Mouse (Mus musculus): ENCODE data around the gene Kctd19.

Gene Kctd19

DNA sequence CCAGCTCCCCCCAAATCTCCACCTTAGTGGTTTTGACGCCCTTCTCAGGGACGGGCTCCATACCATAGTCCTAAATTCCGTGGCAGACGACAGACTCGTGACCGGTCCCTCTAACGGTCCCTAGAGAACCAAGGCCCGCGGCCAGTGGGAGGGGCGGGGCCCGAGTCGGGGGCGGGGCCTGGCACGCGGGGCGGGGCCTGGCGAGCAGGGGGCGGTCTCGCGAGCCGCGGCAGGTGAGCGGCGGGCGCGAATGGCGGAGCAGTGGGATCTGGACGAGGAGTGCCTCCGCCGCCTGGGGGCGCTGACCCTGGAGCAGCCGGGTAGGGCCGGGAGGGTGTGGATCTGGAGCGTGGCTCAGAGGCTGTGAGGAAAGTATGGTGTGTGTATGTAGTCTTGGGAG, at the start of gene Kctd19, which contains the start of gene Lrrc36:
Gene Kctd19, minus strand, starts transcription at position 112 of the 400 bp plus-strand sequence.
Gene Lrrc36, plus strand, starts transcription at position 181 of the 400 bp plus-strand sequence.
- DNase-seq (ENCODE audit: low spot score), result peak; percentile 83

DNA sequence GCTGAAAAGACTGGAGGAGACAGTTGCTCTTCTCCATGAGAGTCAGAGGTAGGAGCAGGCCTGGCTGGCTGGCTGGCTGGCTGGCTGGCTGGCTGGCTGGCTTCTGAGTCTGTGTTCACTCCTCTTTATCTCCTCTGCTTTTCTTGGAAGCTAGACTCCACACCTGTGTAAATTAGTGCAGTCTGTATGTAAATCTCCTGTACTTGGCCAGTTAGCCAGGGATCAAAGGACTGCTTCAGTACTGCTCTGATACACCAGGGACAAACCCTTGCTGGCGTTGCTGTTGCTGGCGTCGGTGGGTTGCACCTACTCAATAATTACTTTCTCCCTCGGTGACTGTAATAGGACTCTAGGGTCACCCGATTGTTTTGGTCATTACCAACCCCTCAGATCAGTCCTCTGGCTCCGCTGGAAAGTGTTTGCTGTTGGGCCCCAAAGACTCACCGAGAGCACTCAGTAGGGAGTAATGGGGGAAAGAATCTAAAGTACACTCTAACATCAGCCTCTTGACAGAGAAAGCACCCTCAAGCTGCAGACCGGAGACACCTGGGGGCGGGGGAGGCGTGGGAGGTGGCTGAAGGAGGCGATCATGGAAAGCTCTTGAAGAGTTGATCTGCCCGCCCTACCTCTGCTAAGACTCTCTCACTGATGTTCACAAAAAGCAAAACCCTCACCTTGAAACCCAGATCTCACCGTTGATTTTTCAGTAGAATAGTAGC, 47.9 kb upstream of the Kctd19 start:
- no peak for DNase-seq (ENCODE audit: low spot score)

DNA sequence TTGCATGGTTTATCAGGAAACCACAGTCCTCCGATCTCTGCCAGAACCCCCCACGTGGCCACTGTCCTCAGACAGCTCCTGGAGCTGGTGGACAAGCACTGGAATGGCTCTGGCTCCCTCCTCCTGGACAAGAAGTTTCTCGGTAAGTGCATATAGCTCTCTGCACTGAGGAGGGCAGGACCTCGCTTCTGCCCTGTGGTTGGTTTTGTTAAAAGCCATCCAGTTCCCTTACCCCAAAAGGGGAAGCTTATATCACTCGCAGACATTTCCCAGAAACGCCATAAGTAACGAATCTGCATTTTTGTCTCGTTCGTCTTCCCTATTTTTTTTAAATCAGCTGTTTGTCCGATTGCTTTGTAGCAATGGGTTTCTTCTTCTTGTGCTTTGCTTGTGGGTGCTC, 41.9 kb upstream of the Kctd19 start:
- no peak for DNase-seq (ENCODE audit: low spot score)

DNA sequence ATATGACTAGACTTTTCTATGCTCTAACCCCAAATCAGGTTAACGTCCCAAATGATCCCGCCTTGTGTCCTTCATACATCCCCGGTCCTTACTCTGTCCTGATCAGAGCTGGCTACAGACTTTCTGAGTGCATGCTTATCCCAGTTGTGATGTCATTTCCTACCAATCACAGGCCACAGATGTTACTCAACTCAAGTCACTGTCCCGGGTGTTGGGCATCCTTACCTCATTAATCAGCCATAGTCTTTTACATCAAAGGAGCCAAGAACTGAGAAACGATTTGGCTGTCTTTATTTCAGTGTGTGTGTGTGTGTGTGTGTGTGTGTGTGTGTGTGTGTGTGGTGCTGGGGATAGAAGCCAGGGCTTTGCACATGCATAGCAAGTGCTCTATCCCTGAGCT, 40.8 kb upstream of the Kctd19 start:
- no peak for DNase-seq (ENCODE audit: low spot score)

DNA sequence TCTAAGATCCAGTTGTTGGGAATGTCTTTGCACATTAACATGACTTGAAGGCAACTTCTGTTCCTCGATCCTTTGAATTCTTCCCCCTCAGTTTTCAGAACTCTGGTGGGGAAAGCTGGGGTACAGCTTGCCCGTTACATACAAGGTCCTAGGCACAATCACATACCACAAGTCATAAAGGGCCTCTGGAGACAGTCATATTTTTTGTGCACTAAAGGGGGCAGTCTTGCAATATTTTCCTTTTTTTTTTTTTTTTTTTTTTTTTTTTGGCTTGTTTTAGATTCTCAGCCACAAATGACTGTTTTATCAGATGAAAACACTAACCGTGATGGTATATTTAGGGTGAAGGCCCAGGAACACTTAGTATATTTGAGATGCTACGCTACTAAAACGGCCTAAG, 40.0 kb upstream of the Kctd19 start:
- DNase-seq (ENCODE audit: low spot score), result no peak

DNA sequence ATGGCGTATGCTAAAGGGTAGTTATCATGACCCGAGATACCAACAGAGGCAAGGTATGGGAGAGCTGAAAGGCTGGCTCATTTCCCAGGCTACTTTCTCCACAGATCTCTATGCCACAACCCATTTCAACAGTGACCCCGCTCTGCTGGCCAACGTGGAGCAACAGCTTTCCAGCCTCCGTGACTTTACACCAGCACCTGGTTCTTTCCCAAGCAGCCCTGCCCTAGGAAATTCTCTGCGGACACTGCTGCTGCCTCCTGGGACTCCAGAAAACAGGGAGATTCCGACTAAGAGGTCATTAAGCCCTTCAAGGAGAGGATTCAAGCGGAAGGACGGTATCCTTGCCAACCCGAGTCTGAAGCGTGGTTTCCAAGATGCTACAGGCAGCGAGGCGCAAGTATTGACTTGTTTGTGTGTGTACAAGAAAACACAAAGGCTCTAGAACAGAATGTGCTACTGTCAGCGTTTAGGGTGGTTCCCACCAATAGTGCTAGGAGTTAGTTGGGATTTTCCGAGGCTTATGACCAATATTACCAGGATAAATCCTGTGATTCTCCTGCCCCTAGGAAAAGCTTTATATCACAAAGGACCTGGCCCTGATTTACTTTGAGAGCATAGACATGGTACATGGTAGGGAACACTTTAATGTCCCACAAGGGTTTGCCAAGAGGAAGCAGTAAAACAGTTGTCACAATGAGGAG, 38.8 kb upstream of the Kctd19 start:
- no peak for DNase-seq (ENCODE audit: low spot score)

DNA sequence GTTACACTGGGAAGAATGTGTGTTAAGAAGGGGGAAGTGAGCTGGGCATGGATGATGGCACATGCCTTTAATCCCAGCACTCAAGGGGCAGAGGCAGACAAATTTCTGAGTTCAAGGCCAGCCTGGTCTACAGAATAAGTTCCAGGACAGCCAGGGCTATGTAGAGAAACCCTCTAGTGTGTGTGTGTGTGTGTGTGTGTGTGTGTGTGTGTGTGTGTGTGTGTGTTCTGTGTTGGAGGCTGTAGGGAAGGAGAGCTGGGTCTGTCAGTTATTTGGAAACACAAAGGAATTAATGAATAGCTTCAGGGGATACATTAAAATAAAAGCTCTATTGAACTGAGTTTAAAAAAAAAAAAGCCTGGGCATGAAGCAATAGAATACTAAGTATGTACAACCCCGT, 37.7 kb upstream of the Kctd19 start:
- DNase-seq (ENCODE audit: low spot score), result no peak

DNA sequence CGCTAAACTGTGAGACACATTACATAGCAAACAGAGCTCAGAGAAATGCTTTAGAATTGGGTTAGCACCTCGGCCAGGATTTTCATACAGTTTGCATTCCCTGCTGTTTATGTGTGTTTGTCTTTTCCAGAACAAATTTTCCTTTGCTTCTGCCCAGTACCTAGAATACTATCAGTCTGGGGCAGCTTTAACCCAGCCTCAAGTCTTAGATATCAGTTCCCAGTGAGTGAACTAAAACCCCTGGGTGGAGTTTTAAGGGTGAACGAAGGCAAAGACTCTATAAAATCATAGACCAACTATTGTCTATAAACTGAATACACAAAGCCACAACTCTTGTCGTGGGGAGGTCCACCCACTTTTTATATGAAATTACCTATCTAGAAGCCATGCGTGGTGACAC, 35.3 kb upstream of the Kctd19 start:
- DNase-seq (ENCODE audit: low spot score), result no peak

DNA sequence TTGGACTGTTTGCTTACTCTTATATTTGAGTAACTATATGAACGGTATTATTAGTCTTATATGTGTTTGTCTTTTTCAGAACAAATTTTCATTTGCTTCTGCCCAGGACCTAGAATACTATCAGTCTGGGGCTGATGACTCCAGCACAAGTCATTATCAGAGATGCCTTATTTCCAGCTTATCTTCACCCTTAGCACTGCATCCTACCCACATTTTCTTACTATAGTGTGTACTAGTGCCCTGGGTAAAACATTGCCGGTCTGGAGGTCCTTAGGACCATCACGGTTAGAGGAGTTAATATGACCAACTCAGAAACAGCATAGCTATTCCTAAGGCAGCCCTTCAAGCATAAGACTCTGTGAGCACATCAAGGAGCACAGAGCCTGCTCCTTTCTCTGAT, 34.9 kb upstream of the Kctd19 start:
- DNase-seq (ENCODE audit: low spot score), result no peak

DNA sequence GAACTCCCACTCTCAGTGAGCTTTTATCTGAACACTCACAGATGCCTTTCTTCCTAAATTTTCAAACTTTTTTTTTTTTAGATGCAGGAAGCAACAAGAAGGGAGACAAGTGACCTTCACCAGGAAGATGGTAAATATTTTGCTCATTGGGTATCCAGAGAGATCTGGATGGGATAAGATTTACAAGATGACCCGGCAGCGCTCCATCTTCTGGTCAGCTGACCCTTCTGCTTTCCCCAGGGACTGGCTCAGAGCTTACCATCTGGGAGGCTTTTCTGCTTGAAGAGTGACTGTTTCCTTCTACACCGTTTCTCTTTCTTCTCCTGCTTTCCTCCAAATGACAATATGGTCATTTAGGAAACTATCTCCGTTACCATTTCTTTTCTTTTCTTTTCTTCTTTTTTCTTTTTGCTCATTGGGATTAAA, 32.8 kb upstream of the Kctd19 start:
- no peak for DNase-seq (ENCODE audit: low spot score)

DNA sequence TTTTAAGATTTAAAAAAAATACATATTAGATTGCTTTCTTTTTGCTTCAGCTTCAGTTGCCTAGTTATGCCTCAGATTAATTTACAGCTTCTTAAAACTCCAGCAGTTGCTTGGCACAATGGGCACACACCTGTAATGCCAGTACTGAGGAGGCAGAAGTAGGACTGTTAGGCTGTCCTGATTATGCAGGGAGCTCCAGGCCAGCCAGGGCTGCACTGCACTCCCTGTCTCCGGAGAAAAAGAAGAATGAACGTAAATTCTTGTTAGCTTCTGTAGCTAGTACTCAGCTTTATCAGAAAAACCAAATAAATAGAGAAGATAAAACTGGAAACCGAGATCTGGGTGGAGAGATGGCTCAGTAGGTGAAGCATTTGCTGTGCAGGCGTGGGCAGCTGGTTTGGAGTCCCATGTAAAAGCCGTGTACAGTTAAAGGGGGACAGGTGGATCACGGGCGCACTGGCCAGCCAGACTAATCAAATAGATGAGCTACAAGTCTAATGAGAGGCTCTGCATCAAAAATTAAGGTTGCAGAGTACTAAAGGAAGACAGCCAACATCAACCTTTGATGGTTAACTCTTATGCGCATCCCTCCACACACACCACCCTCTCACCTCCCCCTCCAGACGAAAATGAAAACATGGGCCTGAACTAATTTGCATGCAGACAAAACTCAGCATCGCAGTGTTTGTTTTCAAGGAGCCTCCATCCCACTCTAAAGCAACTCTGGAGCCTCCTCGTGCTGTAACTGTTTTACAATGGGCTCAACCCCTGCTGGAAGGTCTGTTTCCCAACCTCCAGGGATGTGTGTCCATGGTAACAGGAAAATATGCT, 32.2 kb upstream of the Kctd19 start:
- no peak for DNase-seq (ENCODE audit: low spot score)

DNA sequence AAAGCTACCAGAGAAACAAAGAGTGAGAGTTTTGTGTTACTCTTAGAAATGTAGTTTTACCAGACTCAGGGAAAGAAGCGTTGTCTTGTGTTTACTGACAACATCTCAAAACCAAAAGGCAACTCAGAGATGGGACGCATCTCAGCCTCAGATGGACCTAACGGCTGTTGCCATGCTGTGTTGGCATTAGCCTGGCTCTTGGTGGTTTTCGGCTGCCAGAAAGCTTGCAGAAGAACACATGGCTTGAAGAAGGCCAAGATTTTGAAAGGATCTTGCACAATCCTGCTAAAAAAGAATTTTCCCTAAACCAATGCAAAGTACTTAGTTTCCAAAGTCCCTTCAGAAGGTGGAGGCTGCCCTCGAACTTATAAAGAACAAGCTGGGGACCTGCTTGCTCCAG, 29.4 kb upstream of the Kctd19 start:
- DNase-seq (ENCODE audit: low spot score), result no peak

DNA sequence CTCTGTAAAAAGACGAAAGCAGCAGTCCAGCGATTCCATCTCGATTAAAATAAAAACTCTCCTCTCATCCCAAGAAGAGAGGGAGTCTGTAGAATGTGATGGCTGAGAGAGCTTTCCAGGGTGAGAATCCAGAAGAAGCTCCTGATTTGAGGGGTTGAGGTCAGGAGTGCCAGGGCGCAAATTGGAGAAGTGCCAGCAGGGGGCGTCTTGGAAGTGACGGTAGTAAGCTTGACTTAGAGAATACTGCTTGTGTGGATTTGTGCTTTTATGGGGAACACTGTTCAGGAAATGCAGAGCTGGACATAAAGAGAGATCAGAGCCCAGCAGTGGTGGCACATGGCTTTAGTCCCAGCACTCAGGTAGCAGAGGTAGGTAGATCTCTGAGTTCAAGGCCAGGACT, 28.1 kb upstream of the Kctd19 start:
- peak; percentile 78 for DNase-seq (ENCODE audit: low spot score)

DNA sequence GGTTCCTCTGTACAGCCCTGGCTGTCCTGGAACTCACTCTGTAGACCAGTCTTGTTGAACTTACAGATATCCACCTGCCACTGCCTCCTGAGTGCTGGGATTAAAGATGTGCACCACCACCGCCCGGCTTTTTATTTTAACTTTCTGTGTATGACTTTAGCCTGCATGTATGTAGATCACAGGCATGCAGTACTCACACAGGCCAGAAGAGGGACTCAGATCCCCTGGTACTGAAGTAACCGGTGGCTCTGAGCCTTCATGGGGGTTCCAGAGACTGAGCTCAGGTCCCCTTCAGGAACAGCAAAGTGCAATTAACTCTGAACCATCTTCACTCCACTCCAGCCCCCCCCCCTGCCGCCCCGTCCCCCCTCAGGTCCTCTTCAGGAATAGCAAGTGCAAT, 25.6 kb upstream of the Kctd19 start:
- peak; percentile 71 for DNase-seq (ENCODE audit: low spot score)

DNA sequence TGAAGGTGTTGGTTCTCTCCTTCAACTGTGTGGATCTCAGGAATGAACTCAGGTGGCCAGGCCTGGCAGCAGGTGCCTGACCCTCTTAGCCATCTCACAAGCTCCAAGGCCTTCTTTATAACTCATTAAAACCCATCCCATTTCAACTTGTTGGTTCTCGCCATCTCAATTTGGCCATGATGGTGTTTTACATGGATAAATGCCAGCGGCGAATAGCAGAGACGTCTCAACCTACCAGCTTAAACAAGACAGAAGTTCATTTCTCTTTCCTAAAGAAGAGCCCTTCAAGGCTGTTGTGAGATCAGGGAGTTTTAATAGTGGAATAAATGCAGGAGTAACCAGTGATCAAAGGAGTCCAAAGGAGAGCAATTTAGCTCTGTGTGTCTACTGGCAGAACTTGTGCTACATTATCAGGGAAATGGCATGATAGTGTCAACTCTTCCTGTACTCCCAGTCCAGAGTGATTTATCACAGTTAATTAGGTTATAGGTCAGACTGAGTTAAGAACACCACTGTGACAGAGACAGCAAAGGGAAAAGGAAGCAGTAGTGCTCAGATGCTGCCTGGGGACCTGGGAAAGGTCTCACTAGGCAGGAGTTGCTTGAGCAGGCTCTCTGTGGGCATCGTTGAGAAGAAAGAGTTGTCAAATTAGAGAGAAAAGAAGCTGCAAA, 23.9 kb upstream of the Kctd19 start:
- no peak for DNase-seq (ENCODE audit: low spot score)

DNA sequence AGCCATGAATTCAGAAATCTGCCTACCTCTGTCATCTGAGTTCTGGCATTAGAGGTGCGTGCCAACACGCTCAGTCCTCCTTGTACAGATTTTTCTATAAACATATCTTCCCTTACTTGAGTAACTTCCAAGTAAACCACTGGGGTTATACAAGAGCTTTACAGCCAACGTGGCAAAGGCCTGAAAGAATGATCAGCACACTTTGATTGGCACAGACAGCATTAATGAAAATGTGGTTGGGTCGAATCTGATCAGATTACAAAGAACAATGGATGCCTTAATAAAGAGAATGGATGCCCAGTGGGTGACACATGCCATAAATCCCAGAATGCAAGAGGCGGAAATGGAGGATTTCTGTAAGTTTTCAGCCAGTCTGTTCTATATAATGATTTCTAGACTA, 22.9 kb upstream of the Kctd19 start:
- no peak for DNase-seq (ENCODE audit: low spot score)

DNA sequence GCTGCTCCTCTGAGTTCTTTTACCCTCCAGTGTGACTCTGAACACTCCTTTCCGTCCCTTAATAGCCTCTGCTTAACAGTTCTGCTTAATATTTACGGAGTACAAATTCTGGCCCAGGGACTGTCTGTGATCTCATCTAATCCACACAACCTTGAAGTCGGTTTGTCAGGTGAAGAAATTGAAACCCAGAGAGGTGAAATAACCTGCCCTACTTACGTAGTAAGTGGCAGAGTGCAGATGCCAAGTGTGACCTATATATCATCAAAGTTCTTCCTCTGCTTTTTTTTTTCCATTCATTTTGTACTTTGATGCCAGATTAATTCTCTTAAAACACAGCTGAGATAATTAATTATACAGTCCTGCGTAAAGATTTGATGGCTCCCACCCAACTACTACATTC, 20.8 kb upstream of the Kctd19 start:
- DNase-seq (ENCODE audit: low spot score), result no peak

DNA sequence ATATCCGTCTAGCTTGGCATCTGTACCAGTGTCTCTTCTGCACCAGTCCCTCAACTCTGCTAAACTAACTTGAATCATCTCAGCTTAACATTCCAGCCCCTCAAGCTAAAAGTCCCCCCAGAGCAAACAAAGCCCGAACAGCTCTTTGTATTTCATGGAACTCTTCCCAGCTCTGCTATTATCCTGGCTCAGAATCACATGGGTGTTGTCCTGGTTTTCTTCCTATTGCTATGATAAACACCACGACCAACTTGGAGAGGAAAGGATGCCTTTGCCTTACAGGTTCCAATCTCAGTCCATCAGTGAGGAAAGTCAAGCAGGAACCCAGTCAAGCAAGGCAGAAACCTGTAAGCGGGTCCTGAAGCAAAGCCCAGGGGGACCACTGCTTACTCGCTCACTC, 20.2 kb upstream of the Kctd19 start:
- no peak for DNase-seq (ENCODE audit: low spot score)

DNA sequence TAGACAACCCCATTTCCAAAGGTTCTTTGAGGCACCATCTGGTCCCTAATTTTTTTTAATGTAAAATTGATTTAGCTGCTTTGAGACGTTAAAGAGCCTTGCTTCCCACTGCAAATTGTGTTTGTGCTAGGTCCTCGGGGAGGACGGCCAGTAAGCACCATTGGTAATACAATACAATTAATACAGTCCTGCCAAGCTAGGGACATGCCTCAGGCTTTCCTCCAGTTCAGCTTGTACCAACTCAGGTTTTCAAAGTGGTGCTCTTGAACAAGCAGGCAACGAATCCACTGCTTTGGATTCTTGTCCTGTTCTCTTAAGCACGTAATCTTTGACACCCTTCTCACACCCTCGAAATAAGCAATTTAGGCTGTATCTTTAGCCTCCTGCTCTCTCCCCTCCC, 19.7 kb upstream of the Kctd19 start:
- no peak for DNase-seq (ENCODE audit: low spot score)

DNA sequence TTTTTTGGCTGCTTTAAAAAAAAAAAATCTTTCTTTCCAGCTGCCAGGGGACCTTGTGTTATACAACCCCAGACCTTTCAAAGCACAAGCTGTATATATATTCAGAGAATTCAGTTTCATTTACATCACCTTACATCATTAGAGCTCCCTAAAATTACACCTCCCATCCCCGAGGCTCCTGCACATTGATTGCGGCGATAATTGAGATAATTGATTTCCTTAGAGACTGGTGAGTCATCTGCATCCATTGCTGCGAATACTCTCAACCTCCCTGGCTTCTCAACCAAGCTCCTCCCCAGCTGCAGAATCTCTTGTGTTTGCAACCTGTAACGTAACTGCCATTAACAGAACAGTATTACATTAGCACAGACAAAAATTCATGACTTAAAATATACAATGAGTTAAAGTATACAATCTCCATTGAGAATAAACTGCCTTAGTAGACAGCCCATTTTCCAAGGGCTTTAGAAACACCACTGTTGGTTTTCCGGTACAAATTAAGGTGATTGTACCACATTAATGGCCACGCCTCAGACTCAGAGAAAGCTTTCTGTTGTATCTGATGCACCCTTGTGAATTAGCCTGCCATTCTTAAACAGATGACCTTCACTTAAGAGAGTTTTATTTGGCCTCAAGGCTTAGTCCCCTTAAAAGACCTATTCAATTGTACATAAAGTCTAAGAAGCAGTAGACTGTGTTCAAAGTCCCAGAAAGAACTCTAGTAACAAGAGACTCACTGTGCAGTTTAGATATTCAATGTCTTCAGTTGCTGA, 18.6 kb upstream of the Kctd19 start:
- no peak for DNase-seq (ENCODE audit: low spot score)

DNA sequence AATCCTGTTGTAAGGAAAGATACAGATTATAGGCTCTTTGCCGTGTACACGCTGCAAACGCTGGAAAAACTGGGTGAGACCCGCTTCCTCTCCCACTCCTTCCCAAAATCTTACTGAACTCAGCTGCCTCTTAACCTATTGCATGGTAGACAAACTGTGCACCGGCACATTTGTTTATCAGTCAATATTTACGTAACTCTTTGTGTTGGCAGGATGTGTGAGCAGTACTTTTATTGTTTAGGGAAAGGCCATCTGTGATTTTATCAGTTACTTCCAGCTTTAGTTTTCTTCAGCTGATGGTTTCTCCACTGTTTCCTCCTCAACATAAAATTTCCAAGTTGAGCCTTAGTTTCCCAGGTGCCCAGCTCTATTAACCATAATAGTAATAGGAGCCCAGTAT, 13.6 kb upstream of the Kctd19 start:
- no peak for DNase-seq (ENCODE audit: low spot score)

DNA sequence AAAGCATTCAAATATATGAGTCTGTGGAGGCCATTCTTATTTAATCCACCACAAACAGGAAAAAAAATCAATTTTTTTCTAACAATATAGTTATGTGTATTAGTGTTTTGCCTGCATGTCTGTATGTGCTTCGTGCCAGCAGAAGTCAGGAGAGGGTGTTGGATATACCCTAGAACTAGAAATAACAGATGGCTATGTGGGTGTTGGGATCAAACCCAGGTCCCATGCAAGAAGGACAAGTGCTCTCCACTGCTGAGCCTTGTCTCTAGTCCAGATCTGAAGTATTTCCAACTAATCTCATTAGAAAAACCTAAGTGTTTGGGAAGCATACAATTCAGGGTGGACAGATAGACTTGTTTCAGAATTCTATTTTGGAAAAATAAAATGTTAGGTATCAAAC, 8.7 kb upstream of the Kctd19 start:
- DNase-seq (ENCODE audit: low spot score), result no peak

Data from testis, postnatal 10 days (tissue).